Mouse (Mus musculus): ENCODE results near the gene Samm50. TPM values are rescaled to one million over a fixed set of nuclear protein-coding genes. Genes with fewer than 3 reads are reported as not detected.

The Samm50 gene
- polyA plus RNA-seq, 1 experiment from 2014 or later = 56.3 TPM

DNA sequence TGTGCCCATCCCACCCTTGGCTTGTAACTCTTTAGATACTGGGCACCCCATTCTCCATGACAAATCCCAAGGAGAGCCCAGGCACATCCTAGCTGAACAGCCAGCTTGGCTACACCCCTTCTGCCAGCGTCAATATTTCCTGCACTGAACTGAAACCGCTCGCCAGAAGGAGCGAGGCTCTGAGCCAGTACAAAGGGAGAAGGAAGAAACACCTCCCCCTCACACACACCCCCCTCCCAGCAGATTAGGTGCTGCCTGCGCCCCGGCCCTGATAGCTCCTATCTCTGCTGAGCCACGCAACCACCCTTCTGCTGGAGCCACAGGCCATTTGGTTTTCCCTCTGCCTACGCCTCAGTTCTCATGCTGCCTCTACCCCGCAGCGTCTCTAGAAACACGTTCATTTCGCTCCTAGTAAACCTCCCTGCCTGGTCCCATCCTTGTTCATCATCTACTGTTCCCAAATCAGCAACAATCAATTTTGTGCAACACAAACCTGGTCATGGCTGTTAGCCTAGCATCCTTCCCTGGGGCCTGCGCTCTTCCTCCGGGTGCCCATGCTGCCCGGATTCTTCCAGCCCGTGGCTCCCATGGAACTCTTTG is 39.2 kb downstream of the Samm50 start:
- peaks cover 36% of the 10 kb centered on the region for H3K4me1 ChIP-seq (replicated peaks; ENCODE audit: control insufficient read depth, insufficient read depth, low read length)
- 3% methylated on average over 16 of the region's 16 CpGs for WGBS

GRCm38 (mm10) chr15:84231721-84232561 is 39.9 kb downstream of the Samm50 start, which contains the start of gene Parvb:
Gene Parvb (plus strand): TSS chr15:84232043.
- Histone ChIP-seq H3K4me1 (replicated peaks; ENCODE audit: control insufficient read depth, insufficient read depth, low read length) (peaks cover 29% of the 10 kb centered on the region), H3K27ac (peak within 1 kb of the TSS; percentile 78), H3K4me2 (replicated peaks) (peak within 1 kb of the TSS; percentile 68), H3K9ac (peak within 1 kb of the TSS; percentile 60), H3K9me3 (ENCODE audit: control insufficient read depth, low read length) (no peaks in the 10 kb centered on the region), H3K27me3 (ENCODE audit: control insufficient read depth, insufficient read depth, low read length) (no peaks in the 10 kb centered on the region), H3K36me3 (replicated peaks; ENCODE audit: control insufficient read depth, insufficient read depth) (no peaks in the 10 kb centered on the region), H3K4me3 (replicated peaks; ENCODE audit: low read length) (peak within 1 kb of the TSS; percentile 34)
- under 1% methylated on average over 46 of the region's 53 CpGs for WGBS
- ATAC-seq (ENCODE audit: low FRiP score) = peak; percentile 41
- DNase-seq (ENCODE audit: low spot score) = no peak

More for the DNA sequence above, 39.2 kb downstream of the Samm50 start:
- ATAC-seq (ENCODE audit: low FRiP score) = no peak; the same call in 1 of the 2 replicates
- no peaks in the 10 kb centered on the region for H3K9me3 ChIP-seq (ENCODE audit: control insufficient read depth, low read length)
- H3K4me3 ChIP-seq (replicated peaks; ENCODE audit: low read length) = peak overlapping the region; percentile 34
- no peak for DNase-seq (ENCODE audit: low spot score)
- H3K9ac ChIP-seq = peak overlapping the region; percentile 60
- peak overlapping the region; percentile 68 for H3K4me2 ChIP-seq (replicated peaks)
- no peaks in the 10 kb centered on the region for H3K27me3 ChIP-seq (ENCODE audit: control insufficient read depth, insufficient read depth, low read length)
- H3K27ac ChIP-seq = peak overlapping the region; percentile 78
- H3K36me3 ChIP-seq (replicated peaks; ENCODE audit: control insufficient read depth, insufficient read depth) = no peaks in the 10 kb centered on the region

- DNase-seq (ENCODE audit: low spot score) (no peak), ATAC-seq (ENCODE audit: low FRiP score) (no peak)
- WGBS = 9% methylated on average over 8 of the region's 8 CpGs
- no peak overlapping the region for H3K9ac ChIP-seq
- no peaks in the 10 kb centered on the region for H3K36me3 ChIP-seq (replicated peaks; ENCODE audit: control insufficient read depth, insufficient read depth)
- no peaks in the 10 kb centered on the region for H3K9me3 ChIP-seq (ENCODE audit: control insufficient read depth, low read length)
- H3K4me2 ChIP-seq (replicated peaks) = peak overlapping the region; percentile 68
- no peak overlapping the region for H3K27ac ChIP-seq
- peak overlapping the region; percentile 34 for H3K4me3 ChIP-seq (replicated peaks; ENCODE audit: low read length)
- no peaks in the 10 kb centered on the region for H3K27me3 ChIP-seq (ENCODE audit: control insufficient read depth, insufficient read depth, low read length)
- H3K4me1 ChIP-seq (replicated peaks; ENCODE audit: control insufficient read depth, insufficient read depth, low read length) = peaks cover 25% of the 10 kb centered on the region
Observed at GRCm38 (mm10) chr15:84232609-84233008, 40.6 kb downstream of the Samm50 start.

DNA sequence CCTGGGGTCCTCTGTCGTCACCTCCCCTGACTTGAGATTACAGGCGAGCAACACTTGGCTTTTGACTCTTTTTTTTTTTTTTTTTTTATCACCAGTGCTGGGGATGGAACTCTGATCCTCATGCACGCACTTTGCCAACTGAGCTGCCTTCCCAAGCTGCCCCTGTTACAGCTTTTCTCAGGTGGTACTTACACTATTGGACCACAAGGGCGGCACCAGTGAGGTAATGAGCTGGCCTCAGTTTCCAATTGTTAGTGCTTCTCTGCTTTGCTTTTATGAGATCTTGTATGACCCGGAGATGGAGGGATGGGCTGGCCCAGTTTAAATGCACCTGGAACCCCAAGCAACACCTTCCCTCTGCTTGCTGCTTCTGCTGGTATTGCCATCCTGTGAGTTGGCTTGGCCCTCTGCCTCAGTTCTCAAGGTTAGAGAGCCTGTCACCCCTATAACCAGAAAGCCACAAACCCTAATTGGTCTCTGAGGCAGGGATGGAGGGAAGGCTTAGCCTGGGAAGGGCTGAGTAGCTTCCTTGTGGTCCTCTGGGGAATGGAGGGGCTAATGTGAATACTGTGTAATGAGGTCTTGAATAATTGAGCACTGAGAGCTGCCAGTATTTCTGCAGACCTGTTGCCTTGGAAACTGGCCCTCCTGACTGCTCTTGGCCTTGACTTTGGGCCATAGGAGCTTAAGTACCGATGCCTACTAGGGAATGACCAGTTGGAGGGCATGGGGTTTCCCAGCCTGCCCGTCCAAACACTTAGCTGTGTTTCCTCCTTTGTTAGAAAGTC is 42.9 kb downstream of the Samm50 start:
- H3K4me1 ChIP-seq (replicated peaks; ENCODE audit: control insufficient read depth, insufficient read depth, low read length) = peaks cover 44% of the 10 kb centered on the region
- H3K4me2 ChIP-seq (replicated peaks) = no peak overlapping the region
- 79% methylated on average over 7 of the region's 7 CpGs for WGBS
- no peak for ATAC-seq (ENCODE audit: low FRiP score)
- no peak for DNase-seq (ENCODE audit: low spot score)
- H3K27ac ChIP-seq = no peak overlapping the region
- no peaks in the 10 kb centered on the region for H3K9me3 ChIP-seq (ENCODE audit: control insufficient read depth, low read length)
- H3K36me3 ChIP-seq (replicated peaks; ENCODE audit: control insufficient read depth, insufficient read depth) = no peaks in the 10 kb centered on the region
- no peak overlapping the region for H3K9ac ChIP-seq
- H3K27me3 ChIP-seq (ENCODE audit: control insufficient read depth, insufficient read depth, low read length) = no peaks in the 10 kb centered on the region
- H3K4me3 ChIP-seq (replicated peaks; ENCODE audit: low read length) = no peak overlapping the region

DNA sequence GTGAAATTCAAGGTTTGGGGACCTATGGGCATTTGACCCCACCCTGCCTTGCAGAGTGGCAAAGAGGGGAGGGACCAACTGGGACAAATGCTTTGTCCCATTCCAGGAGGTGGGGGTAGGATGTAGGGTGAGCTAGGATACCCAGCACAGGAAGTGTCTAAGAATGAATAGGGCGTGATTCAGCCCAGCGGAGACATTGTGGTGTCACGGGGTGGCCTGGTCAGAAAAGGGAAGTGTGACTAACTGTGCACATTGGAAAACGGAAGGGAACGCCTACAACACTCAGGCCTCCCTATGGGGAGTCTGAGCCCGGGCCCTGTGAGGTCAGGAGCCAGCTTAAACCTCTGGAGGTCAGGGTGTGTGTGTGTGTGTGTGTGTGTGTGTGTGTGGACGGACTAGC is 43.6 kb downstream of the Samm50 start:
- ATAC-seq (ENCODE audit: low FRiP score) (no peak), DNase-seq (ENCODE audit: low spot score) (no peak)
- no peaks in the 10 kb centered on the region for H3K9me3 ChIP-seq (ENCODE audit: control insufficient read depth, low read length)
- H3K4me2 ChIP-seq (replicated peaks) = no peak overlapping the region
- no peak overlapping the region for H3K27ac ChIP-seq
- no peaks in the 10 kb centered on the region for H3K36me3 ChIP-seq (replicated peaks; ENCODE audit: control insufficient read depth, insufficient read depth)
- no peak overlapping the region for H3K4me3 ChIP-seq (replicated peaks; ENCODE audit: low read length)
- H3K4me1 ChIP-seq (replicated peaks; ENCODE audit: control insufficient read depth, insufficient read depth, low read length) = peaks cover 44% of the 10 kb centered on the region
- H3K9ac ChIP-seq = no peak overlapping the region
- H3K27me3 ChIP-seq (ENCODE audit: control insufficient read depth, insufficient read depth, low read length) = no peaks in the 10 kb centered on the region
- WGBS = 40% methylated on average over 7 of the region's 7 CpGs

- DNase-seq (ENCODE audit: low spot score) = no peak
Observed at GRCm38 (mm10) chr15:84238552-84238951, 46.5 kb downstream of the Samm50 start.

GRCm38 (mm10) chr15:84238991-84239401 is 47.0 kb downstream of the Samm50 start:
- 23% methylated on average over 16 of the region's 16 CpGs for WGBS
- ATAC-seq (ENCODE audit: low FRiP score) (no peak), DNase-seq (ENCODE audit: low spot score) (no peak)
- Histone ChIP-seq H3K4me2 (replicated peaks) (peak overlapping the region; percentile 17), H3K9ac (no peak overlapping the region), H3K4me3 (replicated peaks; ENCODE audit: low read length) (no peak overlapping the region), H3K9me3 (ENCODE audit: control insufficient read depth, low read length) (no peaks in the 10 kb centered on the region), H3K4me1 (replicated peaks; ENCODE audit: control insufficient read depth, insufficient read depth, low read length) (peaks cover 28% of the 10 kb centered on the region), H3K36me3 (replicated peaks; ENCODE audit: control insufficient read depth, insufficient read depth) (no peaks in the 10 kb centered on the region), H3K27ac (0 out of 2 replicates have a peak overlapping the region, but pooled peaks have one; percentile 51), H3K27me3 (ENCODE audit: control insufficient read depth, insufficient read depth, low read length) (no peaks in the 10 kb centered on the region)

More at GRCm38 (mm10) chr15:84238552-84238951, 46.5 kb downstream of the Samm50 start:
- Histone ChIP-seq H3K27ac (0 out of 2 replicates have a peak overlapping the region, but pooled peaks have one; percentile 51), H3K4me2 (replicated peaks) (peak overlapping the region; percentile 17), H3K36me3 (replicated peaks; ENCODE audit: control insufficient read depth, insufficient read depth) (no peaks in the 10 kb centered on the region), H3K4me3 (replicated peaks; ENCODE audit: low read length) (no peak overlapping the region), H3K27me3 (ENCODE audit: control insufficient read depth, insufficient read depth, low read length) (no peaks in the 10 kb centered on the region), H3K4me1 (replicated peaks; ENCODE audit: control insufficient read depth, insufficient read depth, low read length) (peaks cover 28% of the 10 kb centered on the region), H3K9ac (no peak overlapping the region), H3K9me3 (ENCODE audit: control insufficient read depth, low read length) (no peaks in the 10 kb centered on the region)
- no peak for ATAC-seq (ENCODE audit: low FRiP score)
- WGBS = 30% methylated on average over 15 of the region's 15 CpGs

GRCm38 (mm10) chr15:84241520-84241919 is 49.5 kb downstream of the Samm50 start:
- WGBS = 55% methylated on average over 7 of the region's 7 CpGs

GRCm38 (mm10) chr15:84245104-84245503 is 53.1 kb downstream of the Samm50 start:
- no peak; the same call in 1 of the 2 replicates for ATAC-seq (ENCODE audit: low FRiP score)
- peaks cover 5% of the 10 kb centered on the region; the same call in 1 of the 2 replicates for H3K4me1 ChIP-seq (replicated peaks; ENCODE audit: control insufficient read depth, insufficient read depth, low read length)
- peak overlapping the region; percentile 53 for H3K27ac ChIP-seq
- DNase-seq (ENCODE audit: low spot score) = no peak
- H3K9ac ChIP-seq = no peak overlapping the region
- 49% methylated on average over 7 of the region's 7 CpGs for WGBS
- no peaks in the 10 kb centered on the region for H3K36me3 ChIP-seq (replicated peaks; ENCODE audit: control insufficient read depth, insufficient read depth)
- no peak overlapping the region for H3K4me2 ChIP-seq (replicated peaks)
- H3K4me3 ChIP-seq (replicated peaks; ENCODE audit: low read length) = no peak overlapping the region
- H3K9me3 ChIP-seq (ENCODE audit: control insufficient read depth, low read length) = peaks cover 6% of the 10 kb centered on the region; the same call in 1 of the 2 replicates
- no peaks in the 10 kb centered on the region for H3K27me3 ChIP-seq (ENCODE audit: control insufficient read depth, insufficient read depth, low read length)

More at GRCm38 (mm10) chr15:84241520-84241919, 49.5 kb downstream of the Samm50 start:
- no peak overlapping the region for H3K27ac ChIP-seq
- H3K36me3 ChIP-seq (replicated peaks; ENCODE audit: control insufficient read depth, insufficient read depth) = no peaks in the 10 kb centered on the region
- H3K4me2 ChIP-seq (replicated peaks) = no peak overlapping the region
- no peak overlapping the region for H3K4me3 ChIP-seq (replicated peaks; ENCODE audit: low read length)
- peaks cover 24% of the 10 kb centered on the region for H3K4me1 ChIP-seq (replicated peaks; ENCODE audit: control insufficient read depth, insufficient read depth, low read length)
- H3K9me3 ChIP-seq (ENCODE audit: control insufficient read depth, low read length) = no peaks in the 10 kb centered on the region
- DNase-seq (ENCODE audit: low spot score) (no peak), ATAC-seq (ENCODE audit: low FRiP score) (no peak)
- no peak overlapping the region for H3K9ac ChIP-seq
- H3K27me3 ChIP-seq (ENCODE audit: control insufficient read depth, insufficient read depth, low read length) = no peaks in the 10 kb centered on the region
